Mouse (Mus musculus): ENCODE measurements around the gene Tfam. TPM values are rescaled to one million over a fixed set of nuclear protein-coding genes. Genes with fewer than 3 reads are reported as not detected.
A peak's percentile ranks its signal among the peaks of the same experiment; 100 is the strongest.

Tfam gene
- total RNA-seq (2021) (10 to 100 TPM; 54.0 to 54.2 TPM), polyA plus RNA-seq (2012; rRNA removed) (6.9 and 7.2 TPM in 2 replicates)
- long read RNA-seq, full-length matches to known transcripts, result 17 of 19 reads
- long read RNA-seq, partial matches to known transcripts, result 2 of 19 reads
- long read RNA-seq, other reads (novel, unspliced or antisense), result 0 of 19 reads

DNA sequence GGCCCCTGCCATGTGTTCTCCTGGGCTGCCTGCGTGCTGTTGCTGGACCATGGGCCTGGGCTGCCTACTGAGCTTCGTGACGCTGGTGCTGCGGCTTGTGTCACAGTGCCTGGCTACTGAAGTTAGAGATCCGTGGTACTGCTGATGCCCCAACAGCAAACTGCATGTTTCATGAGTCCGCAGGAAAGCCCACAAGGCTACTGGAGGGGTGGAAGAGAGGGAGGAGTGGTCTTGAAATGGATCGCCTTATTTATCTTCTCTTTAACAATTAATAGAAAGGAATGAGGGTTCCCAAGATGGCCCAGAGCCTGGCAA, at the start of gene Tfam:
TSS of gene Tfam (minus strand) at position 41 of the 315 bp plus-strand sequence.
- DNase-seq, result no peak

DNA sequence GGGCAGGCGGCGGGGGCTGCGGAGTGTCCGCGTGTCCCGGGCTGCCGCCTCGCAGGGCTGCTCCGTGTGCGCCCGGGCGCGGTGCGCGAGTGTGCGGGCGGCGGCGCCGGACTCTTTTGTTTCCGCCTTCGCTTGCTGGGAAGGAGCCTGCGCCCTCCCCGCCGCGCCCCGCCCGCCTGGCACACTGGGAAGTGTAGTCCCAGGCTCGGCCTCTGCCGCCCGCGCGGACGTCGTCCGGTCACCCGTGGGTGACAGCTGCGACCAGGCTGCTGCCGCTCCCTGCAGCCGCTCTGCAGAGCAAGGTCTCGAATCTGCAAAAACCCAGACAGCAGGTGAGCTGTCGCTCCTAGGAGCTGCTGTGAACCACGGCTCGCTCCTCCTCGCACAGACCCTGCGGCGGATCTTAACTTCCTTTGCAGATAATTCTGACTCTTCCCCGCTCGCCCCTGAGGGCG, 47.1 kb upstream of the Tfam start, which contains the start of gene Ube2d1:
TSS of gene Ube2d1 (minus strand) at position 137 of the 455 bp plus-strand sequence.
- peak; percentile 94 for DNase-seq

DNA sequence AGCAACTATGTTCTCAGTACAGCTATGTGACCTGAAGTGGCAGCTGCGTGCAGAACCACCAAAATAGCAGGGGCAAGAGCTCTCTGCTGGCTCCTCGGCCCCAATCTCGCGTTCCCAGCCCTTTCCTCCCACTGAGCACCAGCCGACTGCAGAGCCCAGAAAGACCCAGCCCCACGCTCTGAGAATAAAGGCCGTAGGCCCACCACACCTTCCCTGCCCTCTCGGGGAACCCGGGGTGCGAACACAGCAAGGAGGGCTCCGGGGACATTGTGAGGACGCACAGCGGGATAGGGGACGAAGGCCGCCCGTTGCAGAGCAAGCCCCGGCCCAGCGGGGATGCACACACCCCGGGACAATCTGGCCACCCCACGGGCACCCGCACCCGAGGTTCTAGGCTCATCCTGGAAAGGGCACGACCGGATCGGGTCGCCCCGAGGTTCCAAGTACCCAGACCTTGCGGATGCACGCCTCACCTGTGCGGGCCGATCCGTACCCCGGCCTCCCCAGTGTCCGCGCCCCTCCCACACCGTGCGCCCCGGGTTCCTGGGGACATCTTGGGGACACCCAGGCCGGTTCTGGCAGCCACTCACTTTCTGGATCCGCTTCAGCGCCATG, 46.5 kb upstream of the Tfam start:
- DNase-seq, result no peak

- no peak for DNase-seq
These were observed 46.0 kb upstream of the Tfam start for GRCm38 (mm10) chr10:71284131-71284510.

GRCm38 (mm10) chr10:71273008-71273739, 35.1 kb upstream of the Tfam start:
- DNase-seq, result no peak

GRCm38 (mm10) chr10:71267973-71268372, 29.9 kb upstream of the Tfam start:
- DNase-seq, result no peak

- DNase-seq, result no peak
These were observed 29.4 kb upstream of the Tfam start for GRCm38 (mm10) chr10:71267511-71267910.

DNA sequence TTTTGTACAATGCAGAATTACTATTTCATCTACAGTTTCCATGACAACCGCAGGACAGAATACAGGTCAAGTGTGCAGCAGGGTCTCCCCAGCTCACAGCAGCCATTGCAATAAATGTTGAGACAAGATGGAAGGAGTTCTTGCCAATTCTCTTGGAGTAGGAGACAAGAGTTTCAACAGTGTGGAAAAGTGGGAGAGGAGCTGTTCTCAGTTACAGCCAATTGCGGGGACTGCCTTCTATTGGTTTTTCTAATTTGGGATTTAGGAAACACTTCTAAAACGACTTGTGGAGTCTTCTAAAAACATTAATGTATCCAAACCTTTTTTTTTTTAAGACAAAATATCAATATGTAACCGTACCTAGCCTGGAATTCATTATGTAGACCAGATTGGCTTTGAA, 27.0 kb upstream of the Tfam start:
- no peak for DNase-seq

GRCm38 (mm10) chr10:71261637-71262036, 23.6 kb upstream of the Tfam start:
- DNase-seq, result no peak

DNA sequence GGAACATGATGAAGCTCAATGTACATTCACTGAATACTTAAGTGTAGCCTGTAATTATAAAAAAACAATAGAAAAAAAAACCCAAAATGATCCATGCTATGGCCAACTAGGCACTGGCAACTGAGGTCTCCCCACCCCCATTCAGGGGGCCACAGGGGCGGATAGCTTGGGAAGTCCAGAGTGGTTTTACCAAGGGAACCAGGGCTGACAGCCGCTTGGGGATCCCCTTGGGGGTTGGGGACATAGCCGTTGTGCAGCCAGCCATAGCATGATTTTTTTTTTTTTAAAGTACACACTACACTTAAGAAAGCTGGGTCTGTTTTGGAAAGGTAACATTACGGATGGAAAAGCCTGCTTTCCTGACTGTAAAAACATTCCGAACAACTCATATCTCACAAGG, 20.9 kb upstream of the Tfam start:
- DNase-seq, result no peak

DNA sequence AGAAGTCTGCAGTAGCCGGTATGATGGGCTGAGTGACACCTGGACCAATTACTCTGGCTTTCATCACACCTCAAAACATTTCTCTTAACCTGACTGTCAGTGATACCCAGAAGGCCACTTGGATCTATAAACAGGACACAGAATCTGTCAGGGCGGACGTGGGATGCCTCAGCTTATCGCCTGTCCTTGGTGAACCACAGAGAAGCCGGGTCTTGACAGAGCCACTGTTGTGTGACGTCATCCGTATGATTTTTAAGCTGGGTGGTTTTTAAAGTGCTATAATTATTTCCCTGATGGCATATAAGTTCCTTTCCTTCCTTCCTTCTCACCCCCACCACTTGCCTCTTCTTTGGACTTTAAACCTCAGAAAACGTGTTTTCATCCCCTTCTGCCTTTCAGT, 20.4 kb upstream of the Tfam start:
- no peak for DNase-seq

DNA sequence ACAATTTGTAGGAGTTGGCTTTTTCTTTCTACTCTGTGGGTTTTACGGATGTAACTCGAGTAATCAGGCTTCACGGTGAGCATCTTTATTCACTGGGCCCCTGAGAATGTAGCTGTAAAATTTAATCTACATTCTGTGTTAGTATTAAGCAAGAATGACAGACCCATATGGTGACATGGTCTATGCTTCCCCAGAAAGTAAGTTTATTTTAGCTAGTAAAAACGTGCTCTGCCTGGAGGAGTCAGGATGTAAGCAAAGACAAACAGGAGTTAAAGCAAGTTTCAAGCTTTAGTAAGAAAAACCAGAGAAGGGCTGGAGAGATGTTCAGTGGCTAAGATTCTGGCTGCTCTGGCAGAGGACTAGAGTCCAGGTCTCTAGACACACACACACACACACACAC, 15.1 kb upstream of the Tfam start:
- DNase-seq, result no peak

GRCm38 (mm10) chr10:71252421-71252820, 14.3 kb upstream of the Tfam start:
- DNase-seq, result no peak

DNA sequence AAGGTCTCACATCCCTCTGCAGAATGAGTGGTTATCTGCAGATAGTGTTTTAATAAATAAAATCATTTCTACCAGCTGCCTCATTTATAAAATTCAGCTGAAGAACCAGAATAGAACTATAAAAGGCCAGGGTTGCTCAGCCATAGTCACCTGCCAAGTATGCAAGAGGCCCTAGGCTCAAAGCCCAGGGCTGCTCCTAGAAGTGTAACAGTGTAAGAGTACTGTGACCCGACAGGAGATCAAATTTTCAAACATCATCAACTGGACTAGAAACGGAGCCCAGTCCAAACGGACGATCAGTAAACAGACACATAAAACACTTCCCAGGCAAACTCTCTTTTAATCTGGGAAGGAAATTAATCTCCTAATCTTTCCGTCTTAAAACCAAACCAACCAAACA, 13.8 kb upstream of the Tfam start:
- DNase-seq, result peak; percentile 18

DNA sequence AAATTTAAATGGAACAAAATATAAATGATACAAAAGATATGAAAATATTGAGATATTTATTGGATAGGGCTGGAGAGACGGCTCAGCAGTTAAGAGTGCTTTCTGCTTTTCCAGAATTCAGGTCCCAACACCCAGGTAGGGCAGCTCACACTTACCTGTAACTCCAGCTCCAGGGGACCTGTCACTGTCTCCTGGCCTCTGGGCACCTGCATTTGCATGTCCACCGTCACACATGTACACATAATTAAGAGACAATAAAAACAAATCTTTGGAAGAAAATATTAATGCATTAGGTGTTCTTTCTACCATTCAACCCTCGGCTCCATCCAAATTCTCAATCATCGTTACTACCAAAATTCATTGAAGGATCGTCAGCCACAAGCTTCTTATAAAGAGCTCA, 13.2 kb upstream of the Tfam start:
- DNase-seq, result no peak

- DNase-seq, result no peak
These were observed 12.4 kb upstream of the Tfam start for GRCm38 (mm10) chr10:71250472-71250871.

- no peak for DNase-seq
These were observed 11.2 kb upstream of the Tfam start for GRCm38 (mm10) chr10:71249086-71249880.

DNA sequence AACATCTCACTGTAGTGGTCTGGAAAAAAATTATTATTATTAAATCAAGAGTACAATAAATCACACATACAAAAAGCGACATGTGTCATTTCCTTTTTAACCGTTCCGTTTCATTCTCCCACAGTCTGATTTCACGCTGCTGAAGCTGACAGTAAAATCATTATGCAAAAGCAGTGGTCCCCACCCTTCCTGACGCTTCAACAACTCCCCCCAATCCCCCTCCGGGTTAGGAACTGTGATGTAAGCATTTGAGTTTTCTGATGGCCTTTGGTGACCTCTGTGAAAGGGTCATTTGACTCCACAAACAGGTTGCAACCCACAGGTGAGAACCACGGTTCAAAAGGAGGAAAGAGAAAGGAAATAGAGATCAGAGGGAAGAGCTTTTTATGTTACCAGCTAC, 8.9 kb upstream of the Tfam start:
- no peak for DNase-seq

DNA sequence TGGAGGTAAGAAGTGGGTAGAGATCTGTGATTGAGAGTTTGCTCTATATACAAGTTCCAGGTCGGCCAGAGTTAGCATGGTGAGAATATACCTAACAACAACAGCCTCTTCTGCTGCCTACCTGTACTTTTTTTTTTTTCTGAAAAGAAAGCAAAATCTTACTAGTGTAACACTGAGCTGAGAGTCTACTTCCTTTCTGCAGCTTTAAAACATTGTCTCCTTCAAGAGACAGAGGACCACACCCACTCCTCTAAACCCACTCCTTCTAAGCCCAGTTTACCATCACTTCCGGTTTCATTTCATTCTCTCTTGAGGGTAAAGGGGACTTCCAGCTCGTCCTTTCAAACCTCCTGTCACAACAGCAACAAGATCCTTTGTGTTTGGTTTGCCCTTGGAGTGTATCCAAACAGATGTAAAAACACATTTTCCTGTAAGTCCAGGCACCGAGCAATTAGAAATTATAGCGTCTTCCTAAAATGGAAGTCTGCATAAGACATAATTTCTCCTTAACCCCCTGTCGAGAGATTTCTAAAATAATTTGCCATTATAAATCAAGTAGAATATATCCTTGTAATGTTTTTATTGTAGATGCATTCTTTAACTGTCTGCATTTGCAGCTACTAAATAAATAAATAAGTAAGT, 1.5 kb upstream of the Tfam start:
- no peak for DNase-seq

- DNase-seq, result peak; percentile 98
These were observed 402 bp downstream of the Tfam start for GRCm38 (mm10) chr10:71237516-71238239.

DNA sequence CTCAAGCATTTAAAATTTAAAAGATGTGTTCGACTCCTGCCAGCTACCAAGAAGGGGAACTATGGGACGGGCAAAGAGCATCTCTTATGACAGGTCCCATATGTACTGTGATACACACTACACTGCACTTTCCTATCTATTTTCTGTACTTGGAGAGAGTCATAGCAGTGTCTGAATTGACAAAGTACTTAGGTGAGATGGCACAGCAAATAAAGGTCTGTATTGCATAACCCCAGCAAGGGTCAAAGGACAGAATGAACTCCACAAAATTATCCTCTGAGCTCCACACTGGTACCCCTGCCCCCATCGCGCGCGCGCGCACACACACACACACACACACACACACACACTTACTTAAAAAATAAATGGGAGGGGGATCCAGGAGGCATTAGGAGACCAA, 4.0 kb downstream of the Tfam start:
- no peak for DNase-seq

GRCm38 (mm10) chr10:71225894-71226293, 12.2 kb downstream of the Tfam start:
- peak; percentile 72 for DNase-seq
